Mouse (Mus musculus) myocyte (in vitro differentiated cells): ENCODE measurements around the gene Gpr55.

Source experiments
- CEBPB ChIP-seq: IDR thresholded peaks from 2 replicates; pipeline ENCODE4 v1.6.1; 2011; ENCODE audit warnings: mild to moderate bottlenecking, moderate library complexity; ENCODE audit not compliant: poor library complexity, insufficient read depth, severe bottlenecking
- MAX ChIP-seq: IDR thresholded peaks from one replicate; pipeline ENCODE4 v1.6.1; 2011; ENCODE audit warnings: low read depth, mild to moderate bottlenecking, control low read depth
- MYOD1 ChIP-seq, 3 experiments: IDR thresholded peaks; one replicate each; pipeline ENCODE4 v1.6.1; 2011; ENCODE audit warnings: control low read depth in 2 of 3, low read depth in 2 of 3, mild to moderate bottlenecking in 2 of 3, moderate library complexity in 1 of 3; ENCODE audit not compliant: insufficient read length in 2 of 3, control insufficient read depth in 1 of 3
- MYOG ChIP-seq, 3 experiments: IDR thresholded peaks; one replicate each; pipeline ENCODE4 v1.6.1; 2011; ENCODE audit warnings: control low read depth in 2 of 3, low read depth in 2 of 3, mild to moderate bottlenecking in 2 of 3; ENCODE audit not compliant: insufficient read length in 2 of 3, control insufficient read depth in 1 of 3, insufficient read depth in 1 of 3
- POLR2A ChIP-seq: IDR thresholded peaks from one replicate; pipeline ENCODE4 v1.6.1; 2011; ENCODE audit warnings: low read depth, mild to moderate bottlenecking, control low read depth, moderate library complexity; ENCODE audit not compliant: insufficient read length
- POLR2AphosphoS2 ChIP-seq: IDR thresholded peaks from one replicate; pipeline ENCODE4 v1.6.1; 2011; ENCODE audit warnings: low read depth, control low read depth; ENCODE audit not compliant: insufficient read length
- REST ChIP-seq: IDR thresholded peaks from one replicate; pipeline ENCODE4 v1.6.1; 2011; ENCODE audit warnings: mild to moderate bottlenecking, control low read depth, moderate library complexity; ENCODE audit not compliant: insufficient read depth, insufficient read length
- SRF ChIP-seq: IDR thresholded peaks from one replicate; pipeline ENCODE4 v1.6.1; 2011; ENCODE audit warnings: low read depth; ENCODE audit not compliant: control insufficient read depth, insufficient read length
- TCF12 ChIP-seq: IDR thresholded peaks from one replicate; pipeline ENCODE4 v1.6.1; 2011; ENCODE audit warnings: mild to moderate bottlenecking, control low read depth; ENCODE audit not compliant: poor library complexity, insufficient read depth, severe bottlenecking
- USF1 ChIP-seq: IDR thresholded peaks from one replicate; pipeline ENCODE4 v1.6.1; 2011; ENCODE audit warnings: low read depth, mild to moderate bottlenecking, control low read depth, moderate library complexity

DNA sequence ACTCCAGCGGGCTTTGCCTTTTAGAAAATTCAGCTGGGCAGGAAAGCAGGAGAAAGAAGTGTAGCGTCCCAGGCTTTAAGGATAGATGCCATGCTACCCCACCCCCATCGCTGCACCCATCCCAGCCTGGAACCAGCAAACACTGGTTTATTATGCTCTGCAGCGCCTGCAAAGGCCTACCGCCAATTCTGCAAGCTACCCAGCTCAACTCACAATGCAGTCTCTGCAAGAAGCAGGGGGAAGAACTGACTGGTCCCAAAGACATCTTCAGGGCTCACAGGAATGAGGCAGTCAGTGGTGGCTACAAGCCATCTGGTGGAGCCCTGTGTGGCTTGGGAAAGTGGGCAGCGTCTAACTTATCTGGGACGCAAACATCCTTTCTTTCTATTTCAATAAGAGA is 39.1 kb downstream of the Gpr55 start:
- no peak for TF ChIP-seq MYOD1 (IDR thresholded peaks at IDR 0.05; ENCODE audit: control insufficient read depth in 1 of 3, insufficient read length in 2 of 3, low read depth in 2 of 3)
- TF ChIP-seq USF1, result no peak
- TF ChIP-seq POLR2A, result no peak
- TF ChIP-seq SRF, result no peak
- no peak for TF ChIP-seq POLR2AphosphoS2
- TF ChIP-seq MAX, result no peak
- no peak for TF ChIP-seq TCF12
- no peak for TF ChIP-seq MYOG (IDR thresholded peaks at IDR 0.05; ENCODE audit: control insufficient read depth in 1 of 3, insufficient read depth in 1 of 3, insufficient read length in 2 of 3, low read depth in 2 of 3)
- TF ChIP-seq REST, result no peak
- TF ChIP-seq CEBPB, result no peak
